Mouse (Mus musculus) liver, embryonic 11.5 days (tissue): ENCODE data around the gene Gm973. TPM values are rescaled to one million over a fixed set of nuclear protein-coding genes. Genes with fewer than 3 reads are reported as not detected.

Source experiments
- ATAC-seq: fragments of 200-750 bp; cut with Nextera tagmentation; replicated peaks from 2 replicates; pipeline ENCODE4 v1.8.0; 2017; ENCODE audit warnings: moderate number of reproducible peaks, mild to moderate bottlenecking, moderate TSS enrichment, moderate library complexity; ENCODE audit not compliant: low FRiP score
- DNase-seq: peaks from one replicate; pipeline ENCODE4 v3.0.0-alpha.2; 2017; ENCODE audit warnings: low spot score
- H3K27ac ChIP-seq: fragments of 300-500 bp; sonication (generic); 2 replicates; pipeline ENCODE4 v1.5.1; 2014; ENCODE audit warnings: mild to moderate bottlenecking, low read depth, low read length, control low read depth
- H3K27me3 ChIP-seq: fragments of 300-500 bp; sonication (generic); replicated peaks from 2 replicates; pipeline ENCODE4 v1.6.1; 2014; ENCODE audit warnings: low read length, mixed read lengths; ENCODE audit not compliant: control insufficient read depth, insufficient read depth
- H3K36me3 ChIP-seq: fragments of 300-500 bp; sonication (generic); 2 replicates; pipeline ENCODE4 v1.6.1; 2014; ENCODE audit warnings: mild to moderate bottlenecking, low read length, moderate library complexity, mixed read lengths; ENCODE audit not compliant: control insufficient read depth, insufficient read depth
- H3K4me1 ChIP-seq: fragments of 300-500 bp; sonication (generic); replicated peaks from 2 replicates; pipeline ENCODE4 v1.6.1; 2014; ENCODE audit warnings: low read length, mixed read lengths; ENCODE audit not compliant: control insufficient read depth, insufficient read depth
- H3K4me2 ChIP-seq: fragments of 300-500 bp; sonication (generic); 2 replicates; pipeline ENCODE4 v1.6.1; 2014; ENCODE audit warnings: mild to moderate bottlenecking, control low read depth, moderate library complexity
- H3K4me3 ChIP-seq: fragments of 300-500 bp; sonication (generic); 2 replicates; pipeline ENCODE4 v1.5.1; 2014; ENCODE audit warnings: low read depth, low read length, control low read depth
- H3K9ac ChIP-seq: fragments of 300-500 bp; sonication (generic); 2 replicates; pipeline ENCODE4 v1.6.1; 2014; ENCODE audit warnings: low read depth, low read length, control low read depth
- H3K9me3 ChIP-seq: fragments of 300-500 bp; sonication (generic); 2 replicates; pipeline ENCODE4 v1.6.1; 2016; ENCODE audit warnings: low read length, inconsistent platforms, mixed read lengths; ENCODE audit not compliant: control insufficient read depth
- WGBS: fragments of 180-500 bp; shearing (Covaris S2); extraction: QIAGEN DNeasy Blood & Tissue Kit; methylation state at CpG from one replicate; pipeline ENCODE4 v1.1.7; 2014; 5-methylcytosine and 5-hydroxymethylcytosine counted together
- polyA plus RNA-seq: library from polyadenylated mRNA; unstranded; fragments of >200 nt; fragmentation: Nextera tagmentation; extraction: Ambion mirVana; gene quantifications from 2 replicates; pipeline ENCODE4 v1.2.1, GENCODE M21; 2014

The Gm973 gene
- polyA plus RNA-seq, 1 experiment from 2014 or later = 0.22 TPM

DNA sequence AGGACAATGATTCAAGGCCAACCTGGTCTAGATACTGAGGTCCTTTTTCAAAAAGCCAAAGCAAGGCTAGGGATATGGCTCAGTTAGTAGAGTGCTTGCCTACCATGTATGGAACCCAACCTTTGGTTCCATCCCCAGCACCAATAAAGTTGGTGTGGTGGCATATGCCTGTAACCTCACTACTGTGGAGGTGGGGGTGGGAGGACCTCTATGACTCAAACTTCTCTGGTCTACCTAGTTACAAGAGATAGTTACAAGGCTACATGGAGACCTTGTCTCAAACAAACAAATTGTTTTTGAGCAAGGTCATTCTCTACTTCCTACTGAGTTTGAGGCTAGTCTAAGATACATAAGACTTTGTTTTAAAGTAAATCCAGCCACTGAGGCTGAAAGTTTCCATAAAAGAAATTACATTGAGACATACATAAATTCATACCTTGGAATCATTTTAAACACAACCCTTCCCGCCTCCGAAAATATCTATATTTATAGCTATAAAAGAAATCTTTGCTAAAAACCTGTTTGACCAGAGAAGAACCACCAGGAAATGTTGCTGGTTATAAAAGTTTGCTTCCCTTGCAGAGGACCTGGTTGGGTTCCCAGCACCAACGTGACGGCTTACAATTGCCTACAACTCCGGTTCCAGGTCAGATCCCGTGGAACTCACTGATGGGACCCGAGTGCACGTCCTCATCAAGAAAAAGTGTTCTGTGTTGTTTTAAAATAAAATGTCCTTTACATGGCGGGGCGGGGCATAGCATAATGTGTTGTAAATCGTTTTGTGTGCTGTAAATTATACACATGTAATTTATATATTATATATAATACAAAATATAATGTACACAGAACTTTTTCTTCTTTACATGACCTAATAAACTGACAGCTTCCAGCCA is 168.1 kb downstream of the Gm973 start:
- peak overlapping the region; percentile 70 for H3K9ac ChIP-seq
- peaks cover 5% of the 10 kb centered on the region; the same call in 1 of the 2 replicates for H3K4me1 ChIP-seq
- peak overlapping the region; percentile 80 for H3K4me3 ChIP-seq
- 9% methylated on average over 11 of the region's 11 CpGs for WGBS
- no peaks in the 10 kb centered on the region for H3K27me3 ChIP-seq
- H3K36me3 ChIP-seq = peaks cover 2% of the 10 kb centered on the region; the same call in 1 of the 2 replicates
- peak overlapping the region; percentile 84 for H3K4me2 ChIP-seq
- ATAC-seq (peak; percentile 30), DNase-seq (no peak)
- H3K27ac ChIP-seq = peak overlapping the region; percentile 57
- H3K9me3 ChIP-seq = no peaks in the 10 kb centered on the region

DNA sequence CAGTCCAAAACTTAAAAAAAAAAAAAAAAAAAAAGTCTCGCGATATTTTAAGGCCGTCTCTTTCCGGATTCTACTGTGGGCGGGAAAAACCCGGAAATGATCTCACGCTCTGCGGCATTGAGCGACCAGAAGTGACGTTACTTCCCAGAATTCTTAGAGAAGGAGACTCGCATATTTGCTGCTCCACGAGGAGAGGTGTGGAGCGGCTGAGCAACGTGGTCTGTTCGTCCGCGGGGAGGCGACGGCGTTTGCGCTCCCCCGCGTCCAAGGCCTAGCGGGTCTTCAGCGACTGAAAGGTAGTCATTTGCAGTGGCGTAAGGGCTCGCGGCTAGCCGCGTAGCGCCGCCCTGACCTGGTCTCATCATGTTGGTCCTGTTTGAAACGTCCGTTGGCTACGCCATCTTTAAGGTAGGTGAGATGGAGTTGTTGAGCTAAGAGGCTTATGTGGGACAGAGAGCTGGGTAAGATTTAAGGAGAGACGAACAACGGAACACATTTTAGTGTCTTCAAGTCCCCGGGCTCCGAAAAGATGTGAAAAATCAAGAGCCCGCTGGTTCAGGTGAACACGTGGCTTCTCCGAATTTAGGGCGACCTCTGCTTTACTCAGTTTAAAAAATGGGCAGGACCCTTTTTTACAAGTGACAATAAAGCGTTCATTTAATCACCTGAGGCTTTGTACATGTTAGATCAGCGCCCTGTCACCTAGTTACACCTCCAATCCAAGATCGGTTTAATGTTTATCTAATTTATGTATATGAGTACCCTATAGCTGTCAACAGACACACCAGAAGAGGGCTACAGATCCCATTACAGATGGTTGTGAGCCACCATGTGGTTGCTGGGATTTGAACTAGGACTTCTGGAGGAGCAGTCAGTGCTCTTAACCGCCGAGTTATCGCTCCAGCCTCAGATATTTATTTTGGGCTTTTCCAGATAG is 169.0 kb downstream of the Gm973 start, which contains the start of gene Nop58:
Nop58 (plus strand) TSS at position 153 of the 937 bp plus-strand sequence.
- DNase-seq (peak; percentile 85), ATAC-seq (peak; percentile 96)
- no peaks in the 10 kb centered on the region for H3K27me3 ChIP-seq
- H3K4me2 ChIP-seq = peak within 1 kb of the TSS; percentile 86
- peaks cover 5% of the 10 kb centered on the region; the same call in 1 of the 2 replicates for H3K4me1 ChIP-seq
- peaks cover 2% of the 10 kb centered on the region; the same call in 1 of the 2 replicates for H3K36me3 ChIP-seq
- H3K27ac ChIP-seq = peak within 1 kb of the TSS; percentile 73
- H3K9ac ChIP-seq = peak within 1 kb of the TSS; percentile 89
- WGBS = under 1% methylated on average over 49 of the region's 49 CpGs
- H3K9me3 ChIP-seq = no peaks in the 10 kb centered on the region
- H3K4me3 ChIP-seq = peak within 1 kb of the TSS; percentile 80

Other genes with a start within 250 kb of the Gm973 start
- 7.5 and 7.7 TPM in 2 replicates for gene Fzd7, start 33.8 kb upstream of the Gm973 start, polyA plus RNA-seq
- gene Sumo1, start 154.6 kb downstream of the Gm973 start, polyA plus RNA-seq = 345 and 370 TPM in 2 replicates
- gene Nop58, start 168.7 kb downstream of the Gm973 start, polyA plus RNA-seq = 400 and 416 TPM in 2 replicates
- gene Bmpr2, start 247.1 kb downstream of the Gm973 start, polyA plus RNA-seq = 4.1 and 5.2 TPM in 2 replicates